Mouse (Mus musculus): ENCODE measurements at regions not wholly inside any gene's neighbourhood (a gene's known extent, or its start where the extent isn't known, plus 50 kb on each side); places are given as distances from the start of the nearest gene placed in this dataset.

DNA sequence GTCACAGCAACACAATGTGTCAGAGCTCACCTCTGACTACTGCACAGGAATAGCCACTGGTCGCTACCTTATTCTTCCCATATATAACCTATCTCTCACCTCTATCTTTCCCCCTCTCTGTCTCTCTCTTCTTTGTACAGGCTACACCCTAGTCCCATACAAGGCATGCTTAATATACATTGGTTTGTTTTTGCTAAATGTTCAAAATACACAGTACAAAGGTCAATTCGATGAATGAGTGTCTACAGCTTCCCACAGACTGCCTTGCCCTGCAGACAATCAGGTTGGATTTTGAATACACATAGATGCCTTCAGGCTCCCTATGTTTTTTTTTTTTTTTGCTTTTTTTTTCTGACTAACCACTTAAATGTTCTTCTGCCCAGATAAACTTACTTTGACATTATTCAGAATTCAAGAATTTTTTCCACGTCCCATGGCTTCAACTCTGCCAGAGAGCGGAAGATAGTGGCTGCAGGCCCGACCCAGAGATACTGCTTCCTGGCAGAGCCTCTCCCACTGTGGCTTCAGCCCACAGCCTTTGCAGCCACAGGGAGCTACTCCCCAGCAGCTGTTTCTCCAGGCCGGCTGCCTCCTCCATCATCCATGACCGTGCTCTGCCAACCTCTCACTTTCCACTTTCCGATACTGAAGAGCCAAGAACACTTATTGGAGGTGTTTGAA is 161.6 kb downstream of the Thbs2 start:
- Histone ChIP-seq H3K4me1 (ENCODE audit: control insufficient read depth, insufficient read depth, low read length) (no peaks in the 10 kb centered on the region), H3K4me3 (replicated peaks; ENCODE audit: low read length) (no peak overlapping the region), H3K4me2 (replicated peaks; ENCODE audit: low read depth, low read length, severe bottlenecking) (no peak overlapping the region), H3K27ac (replicated peaks; ENCODE audit: low read depth, low read length) (no peak overlapping the region), H3K9me3 (ENCODE audit: control insufficient read depth, low read length) (no peaks in the 10 kb centered on the region), H3K36me3 (ENCODE audit: control insufficient read depth, insufficient read depth, low read length) (no peaks in the 10 kb centered on the region), H3K9ac (ENCODE audit: low read depth, low read length, severe bottlenecking) (no peak overlapping the region), H3K27me3 (ENCODE audit: control insufficient read depth, insufficient read depth, low read length) (no peaks in the 10 kb centered on the region)
- no peak for TF ChIP-seq POLR2A (IDR thresholded peaks at IDR 0.05; ENCODE audit: borderline replicate concordance, extremely low read depth, insufficient read depth, insufficient read length)
- ATAC-seq (ENCODE audit: low FRiP score, low read depth) (no peak; the same call in 1 of the 2 replicates), DNase-seq (ENCODE audit: low spot score) (no peak)
- 80% methylated on average over 8 of the region's 8 CpGs for WGBS

DNA sequence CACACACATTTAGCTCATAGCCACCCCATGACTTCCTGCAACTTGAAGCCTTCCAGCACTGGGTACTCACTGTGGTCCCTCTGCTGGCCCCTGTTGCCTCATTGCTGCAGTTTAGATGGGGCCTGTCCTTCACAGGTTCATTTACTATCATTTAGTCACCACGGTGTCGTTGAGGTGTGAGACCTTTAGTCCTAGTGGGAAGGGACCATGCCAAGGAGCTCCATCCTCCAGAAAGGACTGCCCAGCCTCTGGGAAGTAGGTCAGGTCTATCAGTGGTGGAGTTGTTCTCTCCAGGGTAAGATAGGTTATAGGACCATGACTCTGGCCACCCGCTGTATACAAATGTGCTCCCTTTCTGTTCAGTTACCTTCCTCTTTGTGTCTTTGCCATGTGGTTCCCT is 162.2 kb downstream of the Thbs2 start:
- H3K4me1 ChIP-seq (ENCODE audit: control insufficient read depth, insufficient read depth, low read length) = no peaks in the 10 kb centered on the region
- H3K27ac ChIP-seq (replicated peaks; ENCODE audit: low read depth, low read length) = no peak overlapping the region
- no peak for TF ChIP-seq POLR2A (IDR thresholded peaks at IDR 0.05; ENCODE audit: borderline replicate concordance, extremely low read depth, insufficient read depth, insufficient read length)
- no peak overlapping the region for H3K9ac ChIP-seq (ENCODE audit: low read depth, low read length, severe bottlenecking)
- H3K9me3 ChIP-seq (ENCODE audit: control insufficient read depth, low read length) = no peaks in the 10 kb centered on the region
- ATAC-seq (ENCODE audit: low FRiP score, low read depth) = no peak
- 80% methylated on average over 3 of the region's 3 CpGs for WGBS
- no peaks in the 10 kb centered on the region for H3K27me3 ChIP-seq (ENCODE audit: control insufficient read depth, insufficient read depth, low read length)
- no peak for DNase-seq (ENCODE audit: low spot score)
- H3K4me3 ChIP-seq (replicated peaks; ENCODE audit: low read length) = no peak overlapping the region
- H3K4me2 ChIP-seq (replicated peaks; ENCODE audit: low read depth, low read length, severe bottlenecking) = no peak overlapping the region
- no peaks in the 10 kb centered on the region for H3K36me3 ChIP-seq (ENCODE audit: control insufficient read depth, insufficient read depth, low read length)

DNA sequence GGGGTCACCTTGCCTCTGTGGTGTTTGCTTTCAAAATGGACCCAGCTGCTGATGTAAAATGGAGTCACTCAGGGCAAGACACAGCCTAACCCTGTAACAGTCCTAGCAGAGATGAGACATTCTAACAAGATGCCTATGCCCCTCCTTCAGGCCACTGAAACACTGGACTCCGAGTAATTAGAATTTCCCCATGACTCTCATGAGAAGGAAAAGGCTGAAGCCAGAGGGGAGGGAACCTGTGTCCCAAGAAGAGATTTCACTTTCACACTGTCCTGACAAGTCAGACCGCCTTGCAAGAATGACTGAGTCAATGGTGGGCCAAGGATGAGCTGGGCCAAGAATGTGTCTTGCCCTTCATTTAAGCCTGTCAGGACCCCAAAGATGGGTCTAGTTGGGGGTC is 166.3 kb downstream of the Thbs2 start:
- H3K4me1 ChIP-seq (ENCODE audit: control insufficient read depth, insufficient read depth, low read length) = no peaks in the 10 kb centered on the region
- DNase-seq (ENCODE audit: low spot score) (no peak), ATAC-seq (ENCODE audit: low FRiP score, low read depth) (no peak)
- H3K9me3 ChIP-seq (ENCODE audit: control insufficient read depth, low read length) = no peaks in the 10 kb centered on the region
- H3K27me3 ChIP-seq (ENCODE audit: control insufficient read depth, insufficient read depth, low read length) = no peaks in the 10 kb centered on the region
- H3K4me2 ChIP-seq (replicated peaks; ENCODE audit: low read depth, low read length, severe bottlenecking) = no peak overlapping the region
- 84% methylated on average over 2 of the region's 2 CpGs for WGBS
- no peak overlapping the region for H3K4me3 ChIP-seq (replicated peaks; ENCODE audit: low read length)
- H3K9ac ChIP-seq (ENCODE audit: low read depth, low read length, severe bottlenecking) = no peak overlapping the region
- no peaks in the 10 kb centered on the region for H3K36me3 ChIP-seq (ENCODE audit: control insufficient read depth, insufficient read depth, low read length)
- H3K27ac ChIP-seq (replicated peaks; ENCODE audit: low read depth, low read length) = no peak overlapping the region
- TF ChIP-seq POLR2A (IDR thresholded peaks at IDR 0.05; ENCODE audit: borderline replicate concordance, extremely low read depth, insufficient read depth, insufficient read length) = no peak

DNA sequence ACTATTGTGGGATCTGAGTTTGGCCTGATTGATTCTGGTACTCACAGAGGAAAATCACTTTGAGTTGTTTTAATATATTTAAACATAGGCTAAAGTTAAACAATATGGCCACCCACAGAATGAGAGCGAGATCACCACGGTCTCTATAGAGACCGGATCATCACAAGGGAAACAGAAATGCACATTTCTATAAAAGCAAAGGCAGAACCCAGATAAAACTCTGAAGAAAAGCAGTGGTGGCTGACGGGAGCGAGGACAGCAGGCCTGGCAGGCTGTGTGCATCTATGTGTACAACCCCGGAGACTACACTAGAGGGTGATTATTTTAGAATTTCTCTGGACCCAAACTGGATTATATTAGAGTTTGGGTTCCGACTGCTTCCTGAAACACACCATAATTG is 168.8 kb downstream of the Thbs2 start:
- Histone ChIP-seq H3K9me3 (ENCODE audit: control insufficient read depth, low read length) (no peaks in the 10 kb centered on the region), H3K27ac (replicated peaks; ENCODE audit: low read depth, low read length) (no peak overlapping the region), H3K36me3 (ENCODE audit: control insufficient read depth, insufficient read depth, low read length) (no peaks in the 10 kb centered on the region), H3K27me3 (ENCODE audit: control insufficient read depth, insufficient read depth, low read length) (0 out of 2 replicates have a peak, but pooled peaks cover 10% of the 10 kb centered on the region), H3K9ac (ENCODE audit: low read depth, low read length, severe bottlenecking) (no peak overlapping the region), H3K4me1 (ENCODE audit: control insufficient read depth, insufficient read depth, low read length) (no peaks in the 10 kb centered on the region), H3K4me3 (replicated peaks; ENCODE audit: low read length) (no peak overlapping the region), H3K4me2 (replicated peaks; ENCODE audit: low read depth, low read length, severe bottlenecking) (no peak overlapping the region)
- no peak for TF ChIP-seq POLR2A (IDR thresholded peaks at IDR 0.05; ENCODE audit: borderline replicate concordance, extremely low read depth, insufficient read depth, insufficient read length)
- DNase-seq (ENCODE audit: low spot score) = no peak
- WGBS = 76% methylated on average over 7 of the region's 7 CpGs
- no peak for ATAC-seq (ENCODE audit: low FRiP score, low read depth)

DNA sequence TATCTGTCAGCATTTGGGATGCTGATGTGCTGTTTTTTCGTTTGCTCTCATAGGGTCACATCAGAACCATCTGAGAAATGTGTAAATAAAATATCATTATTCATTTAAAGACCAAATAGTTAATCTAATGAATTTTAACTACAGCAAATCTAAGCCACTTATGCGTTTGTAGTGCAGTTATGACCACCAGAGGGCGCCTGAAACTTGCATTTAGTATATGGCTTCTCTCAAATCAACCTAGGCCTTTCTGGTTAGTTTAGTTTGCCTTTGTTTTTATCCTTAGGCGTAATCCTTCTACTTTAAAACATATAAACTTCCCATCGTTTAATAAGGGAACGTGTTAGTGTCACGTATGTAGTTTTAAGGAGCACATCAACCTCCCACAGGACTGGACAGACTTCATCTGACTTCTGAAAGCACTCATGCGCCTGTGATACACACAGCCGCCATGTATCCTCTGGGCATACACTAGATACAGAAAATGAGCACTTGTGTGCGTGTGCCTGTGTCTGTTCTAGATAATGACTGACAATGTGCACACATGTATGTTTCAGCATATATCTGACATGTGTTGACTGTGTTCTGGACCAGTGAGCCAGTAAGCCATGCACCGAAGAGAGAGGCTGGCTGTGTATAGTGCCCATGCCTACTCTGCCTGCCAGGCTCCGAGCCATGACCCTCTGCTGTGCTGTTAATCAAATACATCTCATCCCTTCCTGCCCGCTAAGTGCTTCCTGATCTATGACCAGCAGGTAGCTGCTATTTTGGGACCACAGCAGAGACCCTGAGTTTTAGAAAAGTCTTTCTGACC is 169.4 kb downstream of the Thbs2 start:
- H3K36me3 ChIP-seq (ENCODE audit: control insufficient read depth, insufficient read depth, low read length) = no peaks in the 10 kb centered on the region
- peak; percentile 94 for DNase-seq (ENCODE audit: low spot score)
- H3K27me3 ChIP-seq (ENCODE audit: control insufficient read depth, insufficient read depth, low read length) = 0 out of 2 replicates have a peak, but pooled peaks cover 10% of the 10 kb centered on the region
- no peaks in the 10 kb centered on the region for H3K4me1 ChIP-seq (ENCODE audit: control insufficient read depth, insufficient read depth, low read length)
- H3K9ac ChIP-seq (ENCODE audit: low read depth, low read length, severe bottlenecking) = no peak overlapping the region
- no peak overlapping the region for H3K4me3 ChIP-seq (replicated peaks; ENCODE audit: low read length)
- ATAC-seq (ENCODE audit: low FRiP score, low read depth) = 0 out of 2 replicates have a peak, but pooled peaks have one; percentile 58
- 44% methylated on average over 13 of the region's 13 CpGs for WGBS
- H3K4me2 ChIP-seq (replicated peaks; ENCODE audit: low read depth, low read length, severe bottlenecking) = no peak overlapping the region
- TF ChIP-seq POLR2A (IDR thresholded peaks at IDR 0.05; ENCODE audit: borderline replicate concordance, extremely low read depth, insufficient read depth, insufficient read length) = no peak
- H3K27ac ChIP-seq (replicated peaks; ENCODE audit: low read depth, low read length) = no peak overlapping the region
- no peaks in the 10 kb centered on the region for H3K9me3 ChIP-seq (ENCODE audit: control insufficient read depth, low read length)
